Mouse (Mus musculus) kidney, postnatal 0 days (tissue): ENCODE results near the gene Tbc1d2b. TPM values are rescaled to one million over a fixed set of nuclear protein-coding genes. Genes with fewer than 3 reads are reported as not detected.
A peak's percentile ranks its signal among the peaks of the same experiment; 100 is the strongest.

Experiments
- ATAC-seq: fragments of 200-750 bp; cut with Nextera tagmentation; replicated peaks from 2 replicates; pipeline ENCODE4 v1.8.0; 2017; ENCODE audit warnings: low read depth, moderate number of reproducible peaks, moderate TSS enrichment, moderate library complexity; ENCODE audit not compliant: low FRiP score
- DNase-seq: peaks from one replicate; pipeline ENCODE4 v3.0.0-alpha.2; 2016; ENCODE audit warnings: low spot score
- H3K27ac ChIP-seq: fragments of 300-500 bp; sonication (generic); 2 replicates; pipeline ENCODE4 v1.5.1; 2014; ENCODE audit warnings: mild to moderate bottlenecking
- H3K27me3 ChIP-seq: fragments of 300-500 bp; sonication (generic); 2 replicates; pipeline ENCODE4 v1.6.1; 2014; ENCODE audit warnings: low read length, mixed read lengths; ENCODE audit not compliant: insufficient read depth
- H3K36me3 ChIP-seq: fragments of 300-500 bp; sonication (generic); 2 replicates; pipeline ENCODE4 v1.6.1; 2014; ENCODE audit warnings: low read length, mixed read lengths; ENCODE audit not compliant: insufficient read depth
- H3K4me1 ChIP-seq: fragments of 300-500 bp; sonication (generic); replicated peaks from 2 replicates; pipeline ENCODE4 v1.6.1; 2014; ENCODE audit warnings: antibody characterized with exemption, low read length, mixed read lengths; ENCODE audit not compliant: insufficient read depth
- H3K4me2 ChIP-seq: fragments of 300-500 bp; sonication (generic); 2 replicates; pipeline ENCODE4 v1.6.1; 2014; ENCODE audit warnings: mild to moderate bottlenecking, low read length, moderate library complexity, mixed read lengths
- H3K4me3 ChIP-seq: fragments of 300-500 bp; sonication (generic); replicated peaks from 2 replicates; pipeline ENCODE4 v1.5.1; 2014; ENCODE audit warnings: low read depth, low read length
- H3K9ac ChIP-seq: fragments of 300-500 bp; sonication (generic); 2 replicates; pipeline ENCODE4 v1.6.1; 2014; ENCODE audit warnings: low read depth, low read length
- H3K9me3 ChIP-seq: fragments of 300-500 bp; sonication (generic); replicated peaks from 2 replicates; pipeline ENCODE4 v1.6.1; 2016; ENCODE audit warnings: low read length, inconsistent platforms, mixed read lengths
- CTCF ChIP-seq: IDR thresholded peaks from 2 replicates; pipeline ENCODE4 v1.5.1; 2016; ENCODE audit warnings: antibody characterized with exemption, low read depth, mild to moderate bottlenecking, moderate library complexity
- WGBS: fragments of 180-500 bp; shearing (Covaris S2); extraction: QIAGEN DNeasy Blood & Tissue Kit; methylation state at CpG from one replicate; pipeline ENCODE4 v1.1.7; 2014; 5-methylcytosine and 5-hydroxymethylcytosine counted together
- polyA plus RNA-seq: library from polyadenylated mRNA; unstranded; fragments of >200 nt; fragmentation: Nextera tagmentation; extraction: Ambion mirVana; gene quantifications from 2 replicates; pipeline ENCODE4 v1.2.1, GENCODE M21; 2015

Tbc1d2b gene
- polyA plus RNA-seq, 1 experiment from 2014 or later = 8.4 TPM

GRCm38 (mm10) chr9:90269011-90269681 is 1.5 kb downstream of the Tbc1d2b start:
- H3K4me3 ChIP-seq = peak overlapping the region; percentile 85
- peak; percentile 67; the same call in 1 of the 2 replicates for ATAC-seq
- H3K27me3 ChIP-seq = no peaks in the 10 kb centered on the region
- H3K9me3 ChIP-seq = no peaks in the 10 kb centered on the region
- peak overlapping the region; percentile 93 for H3K4me2 ChIP-seq
- TF ChIP-seq CTCF = no peak
- H3K27ac ChIP-seq = peak overlapping the region; percentile 47
- H3K36me3 ChIP-seq = no peaks in the 10 kb centered on the region
- peaks cover 10% of the 10 kb centered on the region for H3K4me1 ChIP-seq
- 18% methylated on average over 7 of the region's 7 CpGs for WGBS
- peak overlapping the region; percentile 79 for H3K9ac ChIP-seq
- DNase-seq = peak; percentile 82

GRCm38 (mm10) chr9:90266926-90267325 is 3.7 kb downstream of the Tbc1d2b start:
- ATAC-seq (no peak), DNase-seq (no peak)
- TF ChIP-seq CTCF = no peak
- Histone ChIP-seq H3K27me3 (no peaks in the 10 kb centered on the region), H3K9me3 (no peaks in the 10 kb centered on the region), H3K4me2 (no peak overlapping the region), H3K4me3 (no peak overlapping the region), H3K9ac (no peak overlapping the region), H3K27ac (no peak overlapping the region), H3K36me3 (no peaks in the 10 kb centered on the region; the same call in 1 of the 2 replicates), H3K4me1 (peaks cover 10% of the 10 kb centered on the region)
- WGBS = 90% methylated on average over 10 of the region's 10 CpGs

- Histone ChIP-seq H3K4me3 (no peak overlapping the region), H3K27me3 (no peaks in the 10 kb centered on the region), H3K9ac (no peak overlapping the region), H3K36me3 (no peaks in the 10 kb centered on the region; the same call in 1 of the 2 replicates), H3K4me1 (peaks cover 10% of the 10 kb centered on the region), H3K4me2 (no peak overlapping the region), H3K27ac (no peak overlapping the region), H3K9me3 (no peaks in the 10 kb centered on the region)
- ATAC-seq (no peak), DNase-seq (no peak)
- WGBS = 83% methylated on average over 10 of the region's 10 CpGs
- TF ChIP-seq CTCF = no peak
These were observed 4.5 kb downstream of the Tbc1d2b start for GRCm38 (mm10) chr9:90266059-90266458.

GRCm38 (mm10) chr9:90265322-90266039 is 5.1 kb downstream of the Tbc1d2b start:
- 82% methylated on average over 5 of the region's 5 CpGs for WGBS
- H3K9ac ChIP-seq = no peak overlapping the region
- peaks cover 10% of the 10 kb centered on the region for H3K4me1 ChIP-seq
- DNase-seq (no peak), ATAC-seq (no peak)
- no peak overlapping the region for H3K4me2 ChIP-seq
- no peaks in the 10 kb centered on the region for H3K27me3 ChIP-seq
- no peak overlapping the region for H3K27ac ChIP-seq
- H3K9me3 ChIP-seq = no peaks in the 10 kb centered on the region
- H3K36me3 ChIP-seq = no peaks in the 10 kb centered on the region; the same call in 1 of the 2 replicates
- H3K4me3 ChIP-seq = no peak overlapping the region
- TF ChIP-seq CTCF = no peak

GRCm38 (mm10) chr9:90263340-90263679 is 7.3 kb downstream of the Tbc1d2b start:
- no peak overlapping the region for H3K27ac ChIP-seq
- H3K9ac ChIP-seq = no peak overlapping the region
- peaks cover 5% of the 10 kb centered on the region; the same call in 1 of the 2 replicates for H3K4me1 ChIP-seq
- ATAC-seq (no peak), DNase-seq (no peak)
- H3K27me3 ChIP-seq = no peaks in the 10 kb centered on the region
- no peak for TF ChIP-seq CTCF
- no peaks in the 10 kb centered on the region; the same call in 1 of the 2 replicates for H3K36me3 ChIP-seq
- no peaks in the 10 kb centered on the region for H3K9me3 ChIP-seq
- 91% methylated on average over 4 of the region's 4 CpGs for WGBS
- no peak overlapping the region for H3K4me2 ChIP-seq
- H3K4me3 ChIP-seq = no peak overlapping the region

- Histone ChIP-seq H3K27ac (no peak overlapping the region), H3K4me1 (peaks cover 5% of the 10 kb centered on the region; the same call in 1 of the 2 replicates), H3K27me3 (no peaks in the 10 kb centered on the region), H3K9ac (no peak overlapping the region), H3K4me3 (no peak overlapping the region), H3K36me3 (no peaks in the 10 kb centered on the region; the same call in 1 of the 2 replicates), H3K4me2 (no peak overlapping the region), H3K9me3 (no peaks in the 10 kb centered on the region)
- ATAC-seq = no peak
- DNase-seq = no peak
- TF ChIP-seq CTCF = no peak
- WGBS = 92% methylated on average over 7 of the region's 7 CpGs
These were observed 7.8 kb downstream of the Tbc1d2b start for GRCm38 (mm10) chr9:90262591-90263339.
